Mouse (Mus musculus): ENCODE results near the gene Prps1. TPM values are rescaled to one million over a fixed set of nuclear protein-coding genes. Genes with fewer than 3 reads are reported as not detected.

The Prps1 gene
- total and polyA plus RNA-seq, 3 experiments = 6.1 to 73.7 (median 47.7) TPM

DNA sequence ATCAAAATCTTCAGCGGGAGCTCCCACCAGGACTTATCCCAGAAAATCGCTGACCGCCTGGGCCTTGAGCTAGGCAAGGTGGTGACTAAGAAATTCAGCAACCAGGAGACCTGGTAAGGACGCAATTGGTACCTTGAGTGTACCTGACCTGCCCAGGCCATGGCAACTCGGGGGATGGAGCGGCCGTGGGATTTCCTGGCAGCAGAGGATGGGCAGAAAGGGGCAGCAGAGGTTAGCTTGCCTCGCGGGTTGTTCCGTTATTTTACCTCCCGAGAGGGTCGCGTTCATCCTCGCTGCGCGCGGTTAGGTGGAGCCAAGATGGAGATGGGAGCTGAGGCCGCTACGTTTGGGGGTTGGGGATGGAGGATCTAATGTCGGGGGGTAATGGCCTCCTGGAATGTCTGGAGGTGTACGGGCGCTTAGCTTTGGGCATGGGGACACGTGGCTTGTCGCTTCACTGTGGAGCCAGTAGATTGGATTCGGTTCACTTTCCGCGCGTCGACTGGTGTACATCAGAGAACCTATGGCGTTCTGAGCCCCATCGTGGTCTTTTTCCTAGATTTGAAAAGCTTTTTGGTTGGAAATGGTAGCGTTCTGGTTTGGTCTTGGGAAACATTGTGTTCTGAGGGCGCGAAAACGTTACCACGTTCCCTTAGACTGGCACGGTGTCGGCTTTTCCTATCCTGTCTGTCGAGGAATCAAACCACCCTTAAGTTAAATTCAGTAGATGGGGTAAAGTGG, 508 bp downstream of the Prps1 start:
- DNase-seq (ENCODE audit: low spot score) (no peak), ATAC-seq (ENCODE audit: extremely low read depth, insufficient number of reproducible peaks, low FRiP score, poor library complexity, severe bottlenecking) (no peak)
- H3K9me3 ChIP-seq (replicated peaks) = no peaks in the 10 kb centered on the region
- H3K4me1 ChIP-seq (ENCODE audit: insufficient read depth, low read depth, low read length) = peaks cover 5% of the 10 kb centered on the region; the same call in 1 of the 2 replicates
- H3K36me3 ChIP-seq (replicated peaks) = no peaks in the 10 kb centered on the region
- TF ChIP-seq TAL1 (conservative IDR thresholded peaks at IDR 0.05; ENCODE audit: low read depth, low read length) = no peak
- H3K4me3 ChIP-seq (ENCODE audit: low read depth, low read length) = peak overlapping the region; percentile 81
- H3K27me3 ChIP-seq (ENCODE audit: insufficient read depth, low read length) = no peaks in the 10 kb centered on the region

DNA sequence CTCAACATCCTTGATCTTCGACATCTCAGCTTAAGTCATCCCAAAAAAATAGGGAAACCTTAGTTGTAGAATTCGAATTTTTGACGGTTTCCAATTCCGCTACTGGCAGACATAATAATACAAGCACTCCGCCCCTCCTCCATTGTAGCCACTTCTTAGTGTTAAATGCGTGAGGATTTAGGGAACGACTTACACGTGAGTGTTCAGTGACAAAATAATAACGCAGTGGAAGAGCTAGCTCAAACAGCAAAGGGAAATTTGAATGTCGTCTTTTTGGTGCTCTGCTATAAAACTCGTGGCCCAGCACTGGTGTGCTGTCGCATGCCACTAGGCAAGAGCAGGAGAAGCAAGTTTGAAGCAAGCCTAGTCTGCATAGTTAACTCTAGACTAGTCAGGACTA, 1.1 kb downstream of the Prps1 start:
- Histone ChIP-seq H3K36me3 (replicated peaks) (no peaks in the 10 kb centered on the region), H3K4me3 (ENCODE audit: low read depth, low read length) (peak overlapping the region; percentile 81), H3K27me3 (ENCODE audit: insufficient read depth, low read length) (no peaks in the 10 kb centered on the region), H3K9me3 (replicated peaks) (no peaks in the 10 kb centered on the region), H3K4me1 (ENCODE audit: insufficient read depth, low read depth, low read length) (peaks cover 5% of the 10 kb centered on the region; the same call in 1 of the 2 replicates)
- ATAC-seq (ENCODE audit: extremely low read depth, insufficient number of reproducible peaks, low FRiP score, poor library complexity, severe bottlenecking) (no peak), DNase-seq (ENCODE audit: low spot score) (no peak)
- no peak for TF ChIP-seq POLR2AphosphoS5 (IDR thresholded peaks at IDR 0.05; ENCODE audit: insufficient replicate concordance, low read depth, low read length)
- no peak for TF ChIP-seq GATA1 (IDR thresholded peaks at IDR 0.05; ENCODE audit: borderline replicate concordance, low read length)
- TF ChIP-seq TAL1 (conservative IDR thresholded peaks at IDR 0.05; ENCODE audit: low read depth, low read length) = no peak
- TF ChIP-seq GATA2 (IDR thresholded peaks at IDR 0.05; ENCODE audit: borderline replicate concordance, low read depth, low read length) = no peak
- no peak for TF ChIP-seq CTCF (IDR thresholded peaks at IDR 0.05; ENCODE audit: low read depth, low read length)

DNA sequence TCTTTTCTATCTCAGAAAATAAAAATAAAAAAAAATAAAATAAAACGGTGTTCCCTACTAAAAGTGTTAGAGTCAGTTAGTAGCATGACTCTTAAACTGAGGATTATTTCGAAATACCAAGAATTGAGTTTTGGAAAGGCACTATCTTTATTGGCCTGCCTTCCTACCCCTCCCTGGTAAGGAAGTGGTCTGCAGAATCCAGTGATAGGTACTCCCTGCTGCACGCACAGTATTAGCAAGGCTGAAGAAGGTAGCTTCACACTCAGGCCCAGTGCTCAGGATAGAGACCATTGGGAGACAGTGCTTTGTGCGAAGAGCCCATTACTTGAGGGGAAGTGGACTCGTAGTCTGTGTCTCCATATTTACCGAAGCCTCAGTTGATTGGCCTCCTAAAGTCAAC, 21.8 kb downstream of the Prps1 start:
- no peak for ATAC-seq (ENCODE audit: extremely low read depth, insufficient number of reproducible peaks, low FRiP score, poor library complexity, severe bottlenecking)
- peaks cover 54% of the 10 kb centered on the region for H3K36me3 ChIP-seq (replicated peaks)
- H3K9me3 ChIP-seq (replicated peaks) = no peaks in the 10 kb centered on the region
- TF ChIP-seq GATA2 (IDR thresholded peaks at IDR 0.05; ENCODE audit: borderline replicate concordance, low read depth, low read length) = no peak
- no peak for TF ChIP-seq CTCF (IDR thresholded peaks at IDR 0.05; ENCODE audit: low read depth, low read length)
- no peak for TF ChIP-seq GATA1 (IDR thresholded peaks at IDR 0.05; ENCODE audit: borderline replicate concordance, low read length)
- no peak for TF ChIP-seq POLR2AphosphoS5 (IDR thresholded peaks at IDR 0.05; ENCODE audit: insufficient replicate concordance, low read depth, low read length)
- TF ChIP-seq TAL1 (conservative IDR thresholded peaks at IDR 0.05; ENCODE audit: low read depth, low read length) = no peak
- H3K4me3 ChIP-seq (ENCODE audit: low read depth, low read length) = no peak overlapping the region
- no peak for DNase-seq (ENCODE audit: low spot score)
- H3K27me3 ChIP-seq (ENCODE audit: insufficient read depth, low read length) = no peaks in the 10 kb centered on the region
- no peaks in the 10 kb centered on the region; the same call in 1 of the 2 replicates for H3K4me1 ChIP-seq (ENCODE audit: insufficient read depth, low read depth, low read length)

DNA sequence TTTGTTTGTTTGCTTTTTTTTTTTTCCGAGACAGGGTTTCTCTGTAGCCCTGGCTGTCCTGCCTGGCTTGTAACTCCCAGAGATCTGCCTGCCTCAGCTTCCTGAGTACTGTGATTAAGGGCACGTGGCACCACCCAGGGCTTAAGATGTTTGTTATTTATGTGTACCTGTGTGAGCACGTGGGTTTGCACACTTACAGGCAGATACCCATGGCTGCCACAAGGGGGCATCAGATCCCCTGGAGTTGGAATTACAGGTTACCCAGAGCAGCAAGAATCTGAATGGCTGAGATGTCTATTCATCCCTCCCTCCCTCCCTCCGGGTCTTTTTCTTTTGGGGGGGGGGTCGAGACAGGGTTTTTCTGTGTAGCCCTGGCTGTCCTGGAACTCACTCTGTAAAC, 22.8 kb downstream of the Prps1 start:
- no peak for ATAC-seq (ENCODE audit: extremely low read depth, insufficient number of reproducible peaks, low FRiP score, poor library complexity, severe bottlenecking)
- no peaks in the 10 kb centered on the region for H3K27me3 ChIP-seq (ENCODE audit: insufficient read depth, low read length)
- no peak overlapping the region for H3K4me3 ChIP-seq (ENCODE audit: low read depth, low read length)
- TF ChIP-seq CTCF (IDR thresholded peaks at IDR 0.05; ENCODE audit: low read depth, low read length) (peak; percentile 46), TAL1 (conservative IDR thresholded peaks at IDR 0.05; ENCODE audit: low read depth, low read length) (no peak)
- H3K36me3 ChIP-seq (replicated peaks) = peaks cover 46% of the 10 kb centered on the region
- no peaks in the 10 kb centered on the region; the same call in 1 of the 2 replicates for H3K4me1 ChIP-seq (ENCODE audit: insufficient read depth, low read depth, low read length)
- no peak for DNase-seq (ENCODE audit: low spot score)
- H3K9me3 ChIP-seq (replicated peaks) = no peaks in the 10 kb centered on the region

DNA sequence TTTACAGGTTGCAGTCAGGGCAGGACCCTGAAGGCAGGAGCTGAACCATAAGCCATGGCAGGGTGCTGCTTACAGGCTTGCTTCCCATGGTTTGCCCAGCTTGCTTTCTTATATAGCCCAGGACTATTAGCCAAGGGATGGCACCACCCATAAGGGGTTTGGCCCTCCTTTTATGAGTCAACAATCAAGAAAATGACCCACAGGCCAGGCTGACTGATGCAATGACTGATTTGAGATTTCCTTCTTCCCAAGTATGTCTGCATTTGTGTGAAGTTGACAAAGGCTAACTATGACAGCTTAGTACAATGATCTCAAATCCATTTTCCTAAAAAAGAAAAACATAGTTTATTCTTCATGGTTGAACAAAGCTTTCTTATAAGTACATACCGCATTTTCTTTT, 32.8 kb downstream of the Prps1 start:
- no peak for DNase-seq (ENCODE audit: low spot score)
- TF ChIP-seq TAL1 (conservative IDR thresholded peaks at IDR 0.05; ENCODE audit: low read depth, low read length) = no peak
- no peak for TF ChIP-seq GATA1 (IDR thresholded peaks at IDR 0.05; ENCODE audit: borderline replicate concordance, low read length)
- no peak for TF ChIP-seq CTCF (IDR thresholded peaks at IDR 0.05; ENCODE audit: low read depth, low read length)
- TF ChIP-seq POLR2AphosphoS5 (IDR thresholded peaks at IDR 0.05; ENCODE audit: insufficient replicate concordance, low read depth, low read length) = no peak
- no peak for TF ChIP-seq GATA2 (IDR thresholded peaks at IDR 0.05; ENCODE audit: borderline replicate concordance, low read depth, low read length)
- Histone ChIP-seq H3K4me3 (ENCODE audit: low read depth, low read length) (no peak overlapping the region), H3K4me1 (ENCODE audit: insufficient read depth, low read depth, low read length) (0 out of 2 replicates have a peak, but pooled peaks cover 2% of the 10 kb centered on the region), H3K36me3 (replicated peaks) (no peaks in the 10 kb centered on the region), H3K27me3 (ENCODE audit: insufficient read depth, low read length) (no peaks in the 10 kb centered on the region), H3K9me3 (replicated peaks) (no peaks in the 10 kb centered on the region)
- no peak for ATAC-seq (ENCODE audit: extremely low read depth, insufficient number of reproducible peaks, low FRiP score, poor library complexity, severe bottlenecking)

DNA sequence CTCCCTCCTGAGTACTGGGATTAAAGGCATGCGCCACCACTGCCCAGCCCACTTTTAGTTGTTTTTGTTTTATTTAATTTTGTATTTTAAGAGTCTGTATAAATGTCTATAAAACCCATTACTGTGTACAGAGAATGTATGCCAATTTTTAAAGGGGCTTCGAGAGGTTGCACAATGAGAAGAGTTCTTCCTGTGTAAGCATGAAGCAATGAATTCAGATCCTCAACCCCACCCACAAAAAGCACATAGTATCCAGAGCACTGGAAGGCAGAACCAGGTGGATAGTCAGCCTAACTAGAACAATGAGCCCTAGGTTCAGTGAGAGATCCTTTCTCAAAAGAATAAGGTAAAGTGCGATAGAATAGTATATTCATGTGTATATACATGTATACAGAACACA, 33.8 kb downstream of the Prps1 start:
- no peaks in the 10 kb centered on the region for H3K36me3 ChIP-seq (replicated peaks)
- no peaks in the 10 kb centered on the region for H3K9me3 ChIP-seq (replicated peaks)
- 0 out of 2 replicates have a peak, but pooled peaks cover 2% of the 10 kb centered on the region for H3K4me1 ChIP-seq (ENCODE audit: insufficient read depth, low read depth, low read length)
- ATAC-seq (ENCODE audit: extremely low read depth, insufficient number of reproducible peaks, low FRiP score, poor library complexity, severe bottlenecking) = no peak
- DNase-seq (ENCODE audit: low spot score) = no peak
- H3K4me3 ChIP-seq (ENCODE audit: low read depth, low read length) = no peak overlapping the region
- H3K27me3 ChIP-seq (ENCODE audit: insufficient read depth, low read length) = no peaks in the 10 kb centered on the region
- TF ChIP-seq GATA1 (IDR thresholded peaks at IDR 0.05; ENCODE audit: borderline replicate concordance, low read length) (no peak), GATA2 (IDR thresholded peaks at IDR 0.05; ENCODE audit: borderline replicate concordance, low read depth, low read length) (no peak), CTCF (IDR thresholded peaks at IDR 0.05; ENCODE audit: low read depth, low read length) (no peak), POLR2AphosphoS5 (IDR thresholded peaks at IDR 0.05; ENCODE audit: insufficient replicate concordance, low read depth, low read length) (no peak), TAL1 (conservative IDR thresholded peaks at IDR 0.05; ENCODE audit: low read depth, low read length) (no peak)

Measured in G1E (cell line).